Mouse (Mus musculus): ENCODE measurements at regions not wholly inside any gene's neighbourhood (a gene's known extent, or its start where the extent isn't known, plus 50 kb on each side); places are given as distances from the start of the nearest gene placed in this dataset.

DNA sequence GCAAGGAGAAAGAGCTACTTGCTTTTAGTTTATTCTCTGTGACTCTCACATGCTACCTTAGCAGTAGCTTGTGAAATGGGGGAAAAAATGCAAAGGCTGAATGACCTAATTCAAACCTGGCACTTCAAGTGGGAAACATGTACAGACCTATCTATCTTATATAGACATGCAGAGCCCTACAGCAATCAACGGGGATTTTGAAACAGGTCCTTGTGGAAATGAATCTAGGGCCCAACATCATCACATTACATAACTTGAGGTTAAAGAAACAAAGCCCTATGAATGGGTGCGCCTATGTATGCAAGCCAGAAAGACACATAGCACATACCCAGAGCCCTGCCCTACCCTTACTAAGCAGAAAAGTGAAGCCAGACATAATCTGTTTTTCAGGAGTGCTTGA lies 371.8 kb upstream of the A1bg start:
- no peak for DNase-seq (ENCODE audit: low spot score)

DNA sequence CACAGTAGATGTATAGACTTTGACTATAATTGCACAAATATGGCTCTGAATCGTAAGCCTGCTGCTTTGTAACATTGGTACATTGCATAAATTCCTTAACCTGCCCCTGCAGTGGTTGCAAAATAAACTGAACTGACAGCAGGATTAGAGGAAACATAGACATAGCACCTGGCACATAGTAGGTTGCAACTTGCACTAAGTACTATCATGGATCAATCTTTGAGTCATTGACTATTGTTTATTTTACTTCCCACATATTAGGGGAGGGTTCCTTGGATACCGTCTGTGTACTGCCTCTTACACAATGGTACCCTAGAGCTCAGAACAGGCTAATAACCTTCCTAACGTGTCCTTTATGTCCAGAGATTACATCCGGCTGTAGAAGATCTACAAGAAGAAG lies 371.3 kb upstream of the A1bg start:
- DNase-seq (ENCODE audit: low spot score) = no peak

DNA sequence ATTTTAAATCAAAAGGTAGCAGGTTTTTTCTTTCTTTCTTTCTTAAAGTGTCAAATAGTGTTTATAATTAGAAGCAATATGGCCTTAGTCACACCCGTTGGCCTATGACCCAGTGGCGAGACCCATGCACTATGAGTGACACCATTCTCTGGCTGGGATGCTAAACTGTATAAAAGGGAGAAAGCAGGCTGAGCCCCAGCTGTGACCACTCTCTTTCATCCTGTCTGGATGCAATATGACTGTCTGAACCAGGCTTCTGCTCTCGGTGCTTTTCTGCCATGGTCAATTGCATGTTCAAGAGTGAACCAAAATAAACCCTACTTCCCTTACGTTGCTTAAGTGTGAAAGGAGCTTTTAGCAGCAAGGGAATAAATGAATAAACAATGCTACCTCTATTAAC lies 346.0 kb upstream of the A1bg start:
- DNase-seq (ENCODE audit: low spot score) = no peak

DNA sequence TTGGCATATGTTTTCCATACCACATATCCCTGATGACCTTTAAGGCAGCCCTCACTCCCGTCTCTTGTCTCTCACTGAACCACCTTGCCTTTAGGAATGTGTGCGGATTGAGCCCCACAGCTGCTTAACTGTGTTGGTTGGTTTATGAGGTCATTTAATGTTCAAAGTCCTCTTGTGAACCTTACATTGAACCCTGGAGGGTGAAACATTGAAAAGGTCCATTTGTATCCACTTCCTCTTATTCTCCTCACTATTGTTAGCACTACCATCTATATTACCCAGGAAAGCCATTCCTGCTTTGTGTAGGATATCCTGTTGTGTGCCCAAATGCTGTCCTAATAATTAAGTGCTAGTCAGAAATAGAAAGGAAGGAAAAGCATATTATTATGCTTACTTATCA lies 336.2 kb upstream of the A1bg start:
- no peak for DNase-seq (ENCODE audit: low spot score)

DNA sequence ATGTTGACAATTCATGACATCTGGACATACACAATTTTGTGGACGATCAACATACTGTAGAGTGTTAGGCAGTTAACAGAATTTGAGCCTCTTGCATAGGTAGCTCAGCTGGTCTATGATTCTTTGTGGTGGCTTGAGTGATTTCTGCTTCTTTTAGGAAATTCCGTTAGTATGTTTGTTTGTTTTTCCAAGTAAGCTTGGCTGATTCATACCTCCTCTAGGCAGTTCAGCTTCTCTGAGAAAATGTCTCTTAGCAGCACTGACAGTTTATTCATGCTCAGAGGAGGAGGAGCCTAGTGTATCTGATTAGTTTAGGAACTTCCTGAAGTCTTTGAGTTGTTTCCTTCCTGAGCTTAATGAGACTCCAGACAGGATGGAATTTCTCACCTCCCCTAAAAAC lies 321.7 kb upstream of the A1bg start:
- DNase-seq (ENCODE audit: low spot score) = no peak

DNA sequence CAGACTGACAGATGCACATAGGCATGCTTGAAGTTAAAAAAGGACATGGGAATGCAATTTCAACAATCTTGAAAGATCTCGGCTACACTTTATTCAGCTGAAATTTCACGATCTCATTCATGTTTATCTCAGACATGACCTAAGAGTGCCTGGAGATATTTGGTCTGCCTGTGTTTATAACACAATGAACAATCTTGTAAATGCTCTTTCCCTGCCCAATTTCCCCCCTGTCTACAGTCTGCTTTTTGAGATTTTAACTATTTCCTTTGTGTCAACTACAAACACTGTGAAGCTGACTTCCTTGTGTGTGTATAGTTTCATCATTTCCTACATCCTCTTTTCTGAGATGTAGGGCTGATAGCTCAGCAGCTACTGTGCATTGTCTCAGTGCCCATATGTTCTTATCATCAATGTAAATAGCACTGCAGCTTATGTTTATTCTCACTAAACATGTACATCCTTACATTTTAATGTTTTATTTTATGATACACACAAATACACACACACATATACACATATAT lies 319.4 kb upstream of the A1bg start:
- no peak for DNase-seq (ENCODE audit: low spot score)

DNA sequence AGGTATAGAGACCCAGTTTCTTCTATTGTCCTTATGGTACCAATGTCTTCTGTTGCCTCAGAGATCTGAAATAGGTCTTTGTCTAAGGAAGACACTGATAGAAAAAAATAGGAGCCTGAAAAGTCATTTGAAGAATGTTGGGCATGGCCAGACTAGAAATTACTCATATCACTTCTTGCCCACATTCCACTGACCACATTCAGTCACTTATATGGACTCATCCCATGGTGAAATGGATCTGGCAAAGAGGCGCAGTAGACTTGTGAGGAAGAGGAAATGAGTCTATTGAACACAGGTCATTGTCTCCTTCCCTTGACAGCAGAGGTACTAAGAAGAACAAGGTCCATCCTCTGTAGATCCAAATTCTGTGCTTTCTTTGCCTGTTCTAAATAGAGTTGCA lies 318.9 kb upstream of the A1bg start:
- no peak for DNase-seq (ENCODE audit: low spot score)

DNA sequence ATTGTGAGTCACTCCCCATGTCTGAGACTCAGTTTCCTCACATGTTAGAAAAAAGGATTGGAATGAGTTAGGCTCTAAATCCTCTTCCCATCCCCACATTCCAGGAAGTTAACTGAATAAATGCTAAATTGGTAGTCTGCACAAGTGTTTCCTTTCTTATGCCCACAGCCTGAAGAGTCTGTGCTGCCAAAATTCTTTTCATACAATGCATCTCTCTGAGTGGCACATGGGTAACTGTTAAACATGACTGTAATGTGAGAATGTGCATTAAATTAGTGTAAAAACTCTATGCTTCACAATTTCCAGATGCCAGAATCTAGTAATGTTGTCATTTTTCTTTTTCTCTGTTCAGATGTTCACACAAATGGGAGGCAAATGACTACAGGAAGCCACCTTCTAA lies 317.5 kb upstream of the A1bg start:
- no peak for DNase-seq (ENCODE audit: low spot score)

DNA sequence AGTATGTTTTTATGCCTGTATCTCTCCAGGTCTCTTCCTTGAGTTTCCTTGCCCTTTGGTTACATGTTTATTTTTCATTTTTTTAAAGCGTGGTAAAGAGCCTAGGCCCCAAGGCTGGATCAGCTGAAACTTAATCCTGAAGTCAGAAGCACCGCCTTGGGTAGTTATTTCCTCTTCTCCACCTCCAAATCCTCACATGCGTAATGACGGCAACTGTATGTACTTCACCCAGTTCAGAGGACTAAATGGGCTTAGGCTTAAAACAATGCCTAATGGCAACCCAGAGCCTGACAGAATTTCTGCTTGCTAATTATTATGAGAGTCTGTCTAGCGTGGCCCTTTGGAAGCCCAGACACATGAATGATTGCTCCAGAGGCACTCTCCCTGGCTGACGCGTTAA lies 316.6 kb upstream of the A1bg start:
- DNase-seq (ENCODE audit: low spot score) = no peak

DNA sequence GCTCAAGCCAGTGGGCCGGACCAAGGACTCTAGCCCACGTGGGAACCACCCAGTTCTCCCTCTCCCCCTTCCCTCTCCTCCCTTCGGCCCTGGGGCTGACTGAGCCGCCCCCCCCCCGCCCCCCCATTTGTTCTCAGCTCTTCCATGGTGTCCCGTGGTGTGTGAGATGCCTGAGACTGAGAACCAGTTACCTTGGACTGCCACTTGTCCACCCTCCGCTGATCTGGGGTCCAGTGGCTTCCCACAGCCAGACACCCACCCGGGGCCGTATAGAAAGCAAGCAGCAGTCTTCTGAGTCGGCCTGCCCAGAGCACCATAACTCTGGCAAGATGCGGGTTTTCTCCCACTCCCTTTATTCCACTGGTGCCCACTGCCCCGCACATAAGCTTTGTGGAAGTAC lies 316.2 kb upstream of the A1bg start:
- no peak for DNase-seq (ENCODE audit: low spot score)

DNA sequence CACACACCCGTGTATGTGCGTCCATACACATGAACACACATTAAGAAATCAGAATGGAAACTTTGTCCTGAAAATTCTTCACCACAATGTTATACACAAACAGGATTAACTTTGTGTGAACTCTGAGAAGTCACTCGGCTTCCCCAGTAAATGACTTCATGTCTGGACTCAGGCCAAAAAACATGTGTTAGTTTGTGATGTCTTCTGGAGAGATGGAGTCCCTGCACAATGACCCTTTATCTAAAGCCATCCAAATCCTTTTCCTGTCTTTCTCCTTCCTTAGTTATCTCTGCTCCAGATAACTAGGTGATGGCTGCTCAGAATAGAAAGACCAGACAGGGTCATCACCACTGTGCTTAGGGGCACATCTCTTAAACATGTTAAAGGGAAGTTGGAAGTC lies 306.8 kb upstream of the A1bg start:
- DNase-seq (ENCODE audit: low spot score) = no peak

DNA sequence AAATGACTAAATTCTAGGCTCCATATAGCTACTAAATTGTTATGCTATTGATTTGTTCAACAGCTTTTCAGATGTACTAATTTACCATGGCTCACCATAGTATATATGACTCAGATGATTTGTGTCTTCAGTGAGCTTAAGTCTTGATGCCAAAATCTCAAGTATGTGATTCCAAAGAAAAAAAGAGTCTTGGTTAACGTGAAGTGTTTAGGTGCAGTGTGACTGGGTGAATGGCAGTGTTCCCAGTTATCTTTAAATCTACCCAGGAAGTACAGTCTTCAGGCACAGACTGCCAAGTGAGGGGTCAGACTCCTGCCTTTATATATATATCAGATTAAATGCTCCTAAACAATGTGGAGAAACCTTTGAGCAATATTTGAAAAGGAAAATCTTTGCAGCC lies 300.1 kb upstream of the A1bg start:
- no peak for DNase-seq (ENCODE audit: low spot score)

DNA sequence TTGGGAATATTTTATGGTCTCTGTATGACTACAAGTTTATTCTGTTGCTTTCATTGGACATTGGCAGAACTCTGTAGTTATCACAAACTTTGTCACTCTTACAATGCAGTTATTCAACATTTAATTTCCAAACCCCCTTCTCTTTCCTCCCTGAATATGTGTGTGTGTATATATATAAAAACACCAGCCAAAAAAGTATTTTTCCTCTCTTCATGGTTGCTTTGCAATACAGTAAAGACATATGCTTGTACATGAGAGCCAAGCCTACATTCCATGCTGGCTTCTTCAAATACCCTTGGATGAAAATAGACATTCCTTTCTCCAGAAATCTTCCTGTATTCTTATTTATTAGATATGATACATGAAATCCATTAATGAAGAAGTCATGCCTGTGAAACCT lies 287.3 kb upstream of the A1bg start:
- no peak for DNase-seq (ENCODE audit: low spot score)

DNA sequence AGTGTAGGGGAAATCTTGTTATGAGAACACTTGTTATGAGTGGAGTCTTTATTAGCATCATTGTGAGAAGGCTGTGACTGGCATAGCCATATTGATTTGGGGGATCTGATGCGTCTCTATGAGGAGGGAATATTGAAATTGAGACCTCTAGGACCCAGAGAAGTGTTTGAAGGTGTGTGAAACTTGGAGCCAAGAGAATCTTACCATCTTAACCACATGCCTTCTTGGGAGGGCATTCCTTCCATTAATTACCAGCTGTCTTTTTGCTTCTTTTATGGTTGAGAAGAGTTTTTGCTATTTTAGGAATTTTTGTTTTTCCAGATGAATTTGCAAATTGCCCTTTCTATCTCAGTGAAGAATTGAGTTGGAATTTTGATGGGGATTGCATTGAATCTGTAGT lies 267.2 kb upstream of the A1bg start:
- DNase-seq (ENCODE audit: low spot score) = no peak

DNA sequence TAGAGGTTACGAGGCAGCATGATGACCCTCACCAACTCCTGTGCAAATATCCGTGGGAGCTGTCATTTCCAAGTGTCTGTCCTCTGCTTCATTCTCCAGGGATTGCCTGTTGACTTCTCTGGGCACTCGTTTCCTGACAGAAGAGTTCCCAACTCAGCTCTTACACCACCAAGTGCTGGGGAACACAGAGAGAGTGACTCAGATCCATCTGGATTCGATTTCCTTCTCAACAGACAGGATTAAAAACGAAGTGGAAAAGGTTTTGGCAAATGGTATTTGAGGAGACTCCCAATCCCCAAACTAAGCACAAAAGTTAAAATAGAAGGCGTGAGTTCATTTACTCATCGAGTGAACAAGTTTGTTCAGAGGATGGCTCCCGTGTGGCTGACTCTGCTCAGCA lies 266.7 kb upstream of the A1bg start:
- no peak for DNase-seq (ENCODE audit: low spot score)

DNA sequence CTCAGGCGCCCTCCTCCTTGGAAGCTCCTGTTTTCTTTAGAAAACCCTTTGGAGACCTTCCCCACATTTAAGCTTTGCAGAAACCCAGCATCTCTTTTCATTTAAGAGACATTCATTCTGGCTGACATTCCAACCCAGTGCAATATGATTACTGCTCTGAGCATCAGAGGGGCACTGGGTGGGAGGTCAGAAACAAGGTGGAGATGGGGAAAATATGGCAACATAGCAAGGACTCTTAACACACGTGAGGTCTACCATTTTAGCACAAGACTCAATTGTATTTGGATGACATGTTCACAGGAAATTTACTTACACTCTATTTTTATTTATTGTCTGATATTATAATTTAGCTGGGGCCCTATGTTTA lies 261.8 kb upstream of the A1bg start:
- no peak for DNase-seq (ENCODE audit: low spot score)

DNA sequence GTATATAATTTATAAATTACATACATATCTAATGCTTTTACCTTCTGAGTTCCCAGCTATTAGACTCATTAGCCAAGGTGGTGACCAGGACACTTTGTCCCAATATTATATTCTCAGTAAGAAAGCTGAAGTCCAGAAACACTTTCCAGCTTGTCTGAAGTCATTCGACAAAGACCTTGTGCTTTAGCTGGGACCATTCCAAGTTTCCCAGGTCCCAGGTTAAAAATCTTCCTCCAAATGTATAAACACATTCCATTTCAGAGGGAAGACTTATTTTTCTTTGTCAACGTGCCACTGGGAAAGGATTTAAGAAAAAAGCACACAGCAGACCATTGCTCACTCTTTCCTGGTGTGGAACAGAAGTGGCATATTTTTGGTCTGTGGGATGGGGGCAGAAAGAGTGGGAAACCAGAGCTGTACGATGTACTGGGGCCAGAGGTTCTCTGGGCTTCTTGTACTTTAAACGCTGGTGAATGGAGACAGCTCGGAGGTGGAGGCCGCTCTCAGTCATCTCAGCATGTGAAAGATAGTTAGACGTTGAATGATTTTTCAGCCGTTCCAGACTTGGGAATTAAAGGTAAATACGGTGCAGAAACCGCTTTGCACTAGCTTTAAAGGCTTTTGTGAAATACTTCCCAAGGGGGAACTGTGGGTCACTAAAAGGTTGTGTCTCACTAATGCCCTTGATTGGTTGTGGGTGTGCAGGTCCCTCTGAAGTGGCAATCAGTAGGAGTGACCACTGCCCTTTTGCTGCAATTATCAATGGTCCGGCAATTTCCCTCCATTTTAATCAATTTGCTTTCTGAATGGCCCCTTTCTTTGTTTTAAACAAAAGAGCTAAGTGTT lies 261.2 kb upstream of the A1bg start:
- no peak for DNase-seq (ENCODE audit: low spot score)

DNA sequence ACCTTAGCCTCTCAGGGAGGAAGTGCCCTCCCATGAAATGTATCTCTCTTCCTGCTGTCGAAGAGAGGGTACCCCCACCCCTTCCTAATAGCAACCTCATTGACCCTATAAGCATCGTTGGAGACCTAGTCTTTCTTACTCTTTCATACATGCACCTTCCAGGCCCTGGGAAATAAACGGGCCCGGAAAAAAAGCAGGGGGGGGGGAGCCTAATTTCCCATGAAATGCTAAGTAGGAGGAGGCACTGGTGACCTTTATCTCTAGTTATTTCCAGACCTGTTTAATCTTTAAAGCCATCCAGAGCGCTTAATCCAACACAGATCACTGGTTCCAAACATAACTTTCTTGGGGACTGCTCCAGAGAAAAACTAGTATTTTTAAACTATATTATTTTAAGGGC lies 260.5 kb upstream of the A1bg start:
- no peak for DNase-seq (ENCODE audit: low spot score)

DNA sequence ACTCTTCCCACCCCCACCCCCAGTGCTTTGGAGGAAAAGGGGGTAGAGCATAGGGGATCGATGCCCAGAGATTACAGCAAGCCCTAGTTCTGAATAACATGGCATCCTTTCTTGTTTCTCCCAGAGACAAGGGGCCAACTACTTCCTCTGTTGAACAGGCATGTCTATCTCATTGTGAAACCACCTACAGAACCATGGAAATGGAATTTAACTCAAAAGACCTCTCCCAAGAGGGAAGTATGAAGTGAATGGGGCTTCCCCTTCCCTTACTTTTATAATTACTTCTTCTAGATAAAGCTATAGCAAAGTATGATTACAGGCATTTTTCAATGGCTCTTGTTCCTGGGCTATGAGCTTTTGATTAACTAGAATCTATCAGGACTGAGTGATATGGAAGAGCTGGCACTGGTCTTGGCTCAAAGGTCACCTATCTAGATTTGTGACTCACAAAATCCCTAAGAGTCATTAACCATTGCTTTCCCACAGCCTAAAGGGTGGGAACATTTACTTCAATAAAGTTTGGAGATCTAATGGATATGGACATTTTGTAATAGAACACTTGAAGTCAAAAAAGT lies 246.1 kb upstream of the A1bg start:
- DNase-seq (ENCODE audit: low spot score) = no peak

DNA sequence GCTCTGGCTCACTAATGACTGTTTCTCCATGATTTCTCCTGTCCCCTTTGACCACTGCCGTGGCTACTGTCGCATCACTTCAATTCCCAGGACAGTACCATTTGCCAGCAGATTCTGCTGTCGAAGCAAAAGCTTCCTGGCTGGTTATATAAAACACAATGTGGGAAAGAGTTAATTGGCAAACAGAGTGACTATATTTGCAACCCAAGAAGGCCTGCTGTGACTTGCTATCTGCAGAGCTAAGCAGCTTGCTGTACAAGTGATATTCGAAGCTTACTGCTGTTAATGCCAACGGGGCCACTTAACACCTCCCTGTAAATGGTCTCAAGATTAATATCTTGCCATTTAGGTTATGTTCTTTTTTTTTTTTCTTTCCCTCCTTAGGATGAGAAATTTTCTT lies 242.2 kb upstream of the A1bg start:
- no peak for DNase-seq (ENCODE audit: low spot score)

DNA sequence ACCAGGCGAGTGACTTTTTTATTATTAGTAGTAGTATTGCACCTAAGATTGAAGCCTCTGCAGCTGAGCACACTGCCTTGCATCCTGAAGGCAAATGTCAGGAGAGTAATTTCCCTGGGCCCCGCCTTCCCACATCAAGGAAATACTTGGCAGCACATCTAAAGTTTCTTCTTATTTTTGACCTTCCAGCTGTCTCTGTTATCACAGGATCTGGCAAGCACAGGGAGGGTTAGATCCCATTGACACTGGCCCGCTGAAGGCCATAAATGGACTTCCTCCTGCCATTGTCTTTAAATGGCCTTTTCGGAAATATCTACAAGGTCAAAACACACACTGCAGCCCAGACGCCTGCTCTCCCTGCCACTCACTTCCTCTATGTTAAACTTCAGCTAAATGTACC lies 238.6 kb upstream of the A1bg start:
- no peak for DNase-seq (ENCODE audit: low spot score)

DNA sequence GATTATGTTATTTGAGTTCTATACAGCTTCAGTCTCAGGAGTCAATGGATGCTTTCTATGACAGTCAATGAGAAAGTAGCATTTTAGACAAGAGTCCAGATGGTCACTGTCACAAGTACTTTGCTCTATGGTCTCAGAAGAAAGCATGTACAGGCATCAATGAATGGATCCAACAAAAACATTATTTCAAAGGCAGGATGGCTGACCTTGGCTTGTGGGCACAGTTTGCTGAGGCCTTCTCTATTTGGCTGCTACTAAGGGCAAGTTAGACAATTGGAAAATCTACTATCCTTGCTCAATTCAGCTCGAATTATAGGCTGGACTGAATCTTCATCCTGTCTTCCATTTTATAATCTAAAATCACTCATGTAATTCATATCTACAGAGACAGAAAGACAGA lies 237.9 kb upstream of the A1bg start:
- no peak for DNase-seq (ENCODE audit: low spot score)

DNA sequence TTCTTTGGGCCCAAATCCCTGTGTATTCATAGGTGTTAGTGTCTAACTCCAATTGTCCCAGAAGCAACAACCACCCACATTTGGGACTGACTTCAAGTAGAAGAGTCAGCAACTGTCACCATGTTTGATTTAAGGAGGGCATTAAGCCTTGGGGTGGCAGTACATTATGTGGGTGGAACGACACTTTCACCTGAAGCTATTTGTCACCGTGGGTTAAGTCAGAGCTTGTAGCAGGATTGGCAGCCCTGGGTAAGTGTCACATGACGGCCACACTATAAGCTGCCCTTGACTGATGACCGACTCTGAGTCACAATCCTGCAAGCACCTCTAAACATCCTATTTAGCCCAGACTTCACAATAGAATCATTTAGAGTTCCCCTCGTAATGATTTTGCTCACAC lies 236.7 kb upstream of the A1bg start:
- DNase-seq (ENCODE audit: low spot score) = no peak

DNA sequence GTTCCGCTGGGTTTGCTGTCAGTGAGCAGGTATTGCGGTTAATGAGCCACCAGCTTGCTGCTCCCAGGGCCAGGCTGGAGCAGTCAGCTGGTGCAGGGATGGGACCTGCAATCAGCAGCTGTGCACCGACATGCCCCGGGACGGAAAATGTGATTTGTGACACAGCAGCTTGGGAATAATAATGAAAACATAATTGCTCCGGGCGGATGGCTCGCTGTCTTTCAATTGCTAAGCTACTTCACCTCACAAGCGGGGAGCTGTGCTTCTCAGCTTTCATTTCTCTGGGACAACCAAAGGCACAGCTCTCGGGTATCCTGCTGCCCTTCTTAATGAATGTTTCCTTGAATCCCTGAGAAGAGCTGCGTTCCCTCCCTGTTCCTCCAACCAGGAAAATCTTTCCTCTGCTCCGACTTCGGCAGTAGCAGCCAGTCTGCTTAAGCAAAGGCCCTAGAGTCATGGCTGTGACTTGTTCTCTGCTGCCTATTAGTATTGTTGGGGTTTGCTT lies 235.3 kb upstream of the A1bg start:
- DNase-seq (ENCODE audit: low spot score) = no peak
